Mouse (Mus musculus): ENCODE measurements around the gene Sulf2. TPM values are rescaled to one million over a fixed set of nuclear protein-coding genes. Genes with fewer than 3 reads are reported as not detected.

The Sulf2 gene
- polyA plus RNA-seq, 1 experiment from 2014 or later = 88.6 TPM

- 53% methylated on average over 6 of the region's 6 CpGs for WGBS
- H3K4me3 ChIP-seq = no peak overlapping the region
- peak overlapping the region; percentile 26; the same call in 1 of the 2 replicates for H3K27ac ChIP-seq
- no peaks in the 10 kb centered on the region for H3K27me3 ChIP-seq
- ATAC-seq (ENCODE audit: low FRiP score) = no peak
- no peak overlapping the region for H3K4me2 ChIP-seq
- peaks cover 63% of the 10 kb centered on the region for H3K36me3 ChIP-seq
- H3K9ac ChIP-seq = no peak overlapping the region
- H3K4me1 ChIP-seq (replicated peaks) = peaks cover 14% of the 10 kb centered on the region
- H3K9me3 ChIP-seq = no peaks in the 10 kb centered on the region
Measured at GRCm38 (mm10) chr2:166074322-166074721, 81.1 kb downstream of the Sulf2 start.

- no peak for ATAC-seq (ENCODE audit: low FRiP score)
- no peak overlapping the region for H3K9ac ChIP-seq
- H3K4me2 ChIP-seq = no peak overlapping the region
- peaks cover 62% of the 10 kb centered on the region for H3K36me3 ChIP-seq
- H3K27me3 ChIP-seq = no peaks in the 10 kb centered on the region
- H3K4me1 ChIP-seq (replicated peaks) = peaks cover 14% of the 10 kb centered on the region
- no peaks in the 10 kb centered on the region for H3K9me3 ChIP-seq
- 80% methylated on average over 10 of the region's 10 CpGs for WGBS
- no peak overlapping the region for H3K27ac ChIP-seq
- H3K4me3 ChIP-seq = no peak overlapping the region
Measured at GRCm38 (mm10) chr2:166073082-166073481, 82.4 kb downstream of the Sulf2 start.

DNA sequence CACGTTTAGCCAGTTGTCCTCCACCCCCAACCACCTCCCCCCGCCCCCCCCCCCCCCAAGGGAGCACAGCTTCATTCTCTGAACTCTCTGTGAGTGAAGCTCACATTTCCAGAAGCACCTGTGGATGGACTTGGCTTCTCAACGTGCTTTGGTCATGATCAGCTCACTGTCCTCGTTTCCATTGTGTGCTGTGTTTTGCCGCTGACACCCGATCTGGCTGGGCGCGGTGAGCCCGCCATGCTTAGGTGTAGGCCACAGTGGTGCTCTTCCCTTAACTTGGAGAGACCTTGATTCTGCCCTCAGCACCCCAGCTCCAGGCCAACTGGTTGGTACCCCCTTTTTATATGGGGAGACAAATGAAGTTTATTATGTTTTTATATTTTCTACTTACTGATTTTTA lies 83.6 kb downstream of the Sulf2 start:
- H3K9me3 ChIP-seq = no peaks in the 10 kb centered on the region
- no peak overlapping the region for H3K4me2 ChIP-seq
- H3K4me1 ChIP-seq (replicated peaks) = peaks cover 14% of the 10 kb centered on the region
- no peak overlapping the region for H3K4me3 ChIP-seq
- peaks cover 63% of the 10 kb centered on the region for H3K36me3 ChIP-seq
- H3K27ac ChIP-seq = no peak overlapping the region
- no peak for ATAC-seq (ENCODE audit: low FRiP score)
- WGBS = 84% methylated on average over 9 of the region's 9 CpGs
- H3K27me3 ChIP-seq = no peaks in the 10 kb centered on the region
- no peak overlapping the region for H3K9ac ChIP-seq

- Histone ChIP-seq H3K4me3 (no peak overlapping the region), H3K27ac (no peak overlapping the region), H3K36me3 (peaks cover 67% of the 10 kb centered on the region), H3K27me3 (no peaks in the 10 kb centered on the region), H3K4me1 (replicated peaks) (peaks cover 14% of the 10 kb centered on the region), H3K4me2 (no peak overlapping the region), H3K9ac (no peak overlapping the region), H3K9me3 (no peaks in the 10 kb centered on the region)
- WGBS = 92% methylated on average over 5 of the region's 5 CpGs
- ATAC-seq (ENCODE audit: low FRiP score) = no peak
Measured at GRCm38 (mm10) chr2:166071481-166071880, 84.0 kb downstream of the Sulf2 start.

GRCm38 (mm10) chr2:166069738-166070137 lies 85.7 kb downstream of the Sulf2 start:
- Histone ChIP-seq H3K9ac (no peak overlapping the region), H3K27ac (no peak overlapping the region), H3K4me1 (replicated peaks) (peaks cover 8% of the 10 kb centered on the region; the same call in 1 of the 2 replicates), H3K4me3 (no peak overlapping the region), H3K9me3 (no peaks in the 10 kb centered on the region), H3K36me3 (peaks cover 81% of the 10 kb centered on the region), H3K4me2 (no peak overlapping the region), H3K27me3 (no peaks in the 10 kb centered on the region)
- WGBS = 96% methylated on average over 7 of the region's 7 CpGs
- no peak for ATAC-seq (ENCODE audit: low FRiP score)

GRCm38 (mm10) chr2:166069164-166069563 lies 86.3 kb downstream of the Sulf2 start:
- no peak overlapping the region for H3K9ac ChIP-seq
- no peak overlapping the region for H3K4me3 ChIP-seq
- ATAC-seq (ENCODE audit: low FRiP score) = no peak
- no peaks in the 10 kb centered on the region for H3K27me3 ChIP-seq
- peaks cover 83% of the 10 kb centered on the region for H3K36me3 ChIP-seq
- H3K4me2 ChIP-seq = no peak overlapping the region
- no peak overlapping the region for H3K27ac ChIP-seq
- no peaks in the 10 kb centered on the region for H3K9me3 ChIP-seq
- WGBS = 89% methylated on average over 5 of the region's 5 CpGs
- peaks cover 2% of the 10 kb centered on the region; the same call in 1 of the 2 replicates for H3K4me1 ChIP-seq (replicated peaks)

DNA sequence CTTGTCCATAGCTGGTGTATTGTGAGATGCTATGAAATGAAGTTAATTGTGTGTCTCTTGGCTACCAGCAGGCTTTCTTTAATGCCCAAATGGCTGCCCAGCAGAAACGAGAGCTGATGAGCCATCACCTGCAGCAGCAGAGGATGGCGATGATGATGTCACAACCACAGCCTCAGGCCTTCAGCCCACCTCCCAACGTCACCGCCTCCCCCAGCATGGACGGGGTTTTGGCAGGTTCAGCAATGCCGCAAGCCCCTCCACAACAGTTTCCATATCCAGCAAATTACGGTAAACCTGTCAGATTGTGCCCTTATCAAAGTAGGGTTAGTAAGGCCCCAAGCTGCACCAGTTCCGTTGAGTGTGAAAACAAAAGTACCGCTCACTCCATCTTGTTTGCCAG lies 87.2 kb downstream of the Sulf2 start:
- H3K27ac ChIP-seq = peak overlapping the region; percentile 40; the same call in 1 of the 2 replicates
- H3K36me3 ChIP-seq = peaks cover 86% of the 10 kb centered on the region

DNA sequence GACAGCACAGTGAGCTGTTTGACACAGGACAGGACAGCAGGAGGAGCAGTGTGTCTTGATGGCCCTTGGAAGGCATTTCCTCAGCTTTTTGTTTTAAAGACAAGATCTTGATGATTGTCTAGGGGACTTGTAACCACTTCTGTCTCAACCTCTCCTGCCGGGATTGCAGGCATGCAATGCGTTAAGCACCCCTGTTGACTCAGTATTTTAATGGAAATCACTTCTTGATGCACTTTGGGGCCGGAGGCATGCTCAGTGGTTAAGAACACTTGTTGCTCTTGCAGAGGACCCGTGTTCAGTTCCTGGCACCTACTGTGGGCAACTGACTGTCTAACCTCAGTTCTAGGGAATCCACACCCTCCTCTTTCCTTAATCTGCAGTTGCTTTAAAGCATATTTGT lies 89.0 kb downstream of the Sulf2 start:
- H3K36me3 ChIP-seq = peaks cover 85% of the 10 kb centered on the region
- WGBS = 63% methylated on average over 4 of the region's 4 CpGs

More for the DNA sequence above, 87.2 kb downstream of the Sulf2 start:
- ATAC-seq (ENCODE audit: low FRiP score) = no peak
- Histone ChIP-seq H3K4me1 (replicated peaks) (no peaks in the 10 kb centered on the region), H3K9ac (no peak overlapping the region), H3K4me2 (no peak overlapping the region), H3K9me3 (no peaks in the 10 kb centered on the region), H3K27me3 (no peaks in the 10 kb centered on the region), H3K4me3 (no peak overlapping the region)
- 86% methylated on average over 9 of the region's 9 CpGs for WGBS

GRCm38 (mm10) chr2:166062431-166062830 lies 93.0 kb downstream of the Sulf2 start:
- no peak overlapping the region for H3K4me2 ChIP-seq
- WGBS = 90% methylated on average over 8 of the region's 8 CpGs
- H3K27ac ChIP-seq = no peak overlapping the region
- no peak for ATAC-seq (ENCODE audit: low FRiP score)
- peaks cover 81% of the 10 kb centered on the region for H3K36me3 ChIP-seq
- H3K9ac ChIP-seq = no peak overlapping the region
- H3K4me1 ChIP-seq (replicated peaks) = no peaks in the 10 kb centered on the region
- H3K9me3 ChIP-seq = no peaks in the 10 kb centered on the region
- H3K4me3 ChIP-seq = no peak overlapping the region
- no peaks in the 10 kb centered on the region for H3K27me3 ChIP-seq

More for the DNA sequence above, 89.0 kb downstream of the Sulf2 start:
- H3K27me3 ChIP-seq = no peaks in the 10 kb centered on the region
- no peak overlapping the region for H3K4me2 ChIP-seq
- H3K9ac ChIP-seq = no peak overlapping the region
- H3K27ac ChIP-seq = no peak overlapping the region
- no peak overlapping the region for H3K4me3 ChIP-seq
- no peak for ATAC-seq (ENCODE audit: low FRiP score)
- H3K4me1 ChIP-seq (replicated peaks) = no peaks in the 10 kb centered on the region
- H3K9me3 ChIP-seq = no peaks in the 10 kb centered on the region

GRCm38 (mm10) chr2:166062008-166062407 lies 93.5 kb downstream of the Sulf2 start:
- no peak for ATAC-seq (ENCODE audit: low FRiP score)
- Histone ChIP-seq H3K27ac (no peak overlapping the region), H3K9me3 (no peaks in the 10 kb centered on the region), H3K9ac (no peak overlapping the region), H3K4me3 (no peak overlapping the region), H3K27me3 (no peaks in the 10 kb centered on the region), H3K4me1 (replicated peaks) (no peaks in the 10 kb centered on the region), H3K4me2 (no peak overlapping the region), H3K36me3 (peaks cover 79% of the 10 kb centered on the region)
- 87% methylated on average over 1 of the region's 1 CpGs for WGBS

DNA sequence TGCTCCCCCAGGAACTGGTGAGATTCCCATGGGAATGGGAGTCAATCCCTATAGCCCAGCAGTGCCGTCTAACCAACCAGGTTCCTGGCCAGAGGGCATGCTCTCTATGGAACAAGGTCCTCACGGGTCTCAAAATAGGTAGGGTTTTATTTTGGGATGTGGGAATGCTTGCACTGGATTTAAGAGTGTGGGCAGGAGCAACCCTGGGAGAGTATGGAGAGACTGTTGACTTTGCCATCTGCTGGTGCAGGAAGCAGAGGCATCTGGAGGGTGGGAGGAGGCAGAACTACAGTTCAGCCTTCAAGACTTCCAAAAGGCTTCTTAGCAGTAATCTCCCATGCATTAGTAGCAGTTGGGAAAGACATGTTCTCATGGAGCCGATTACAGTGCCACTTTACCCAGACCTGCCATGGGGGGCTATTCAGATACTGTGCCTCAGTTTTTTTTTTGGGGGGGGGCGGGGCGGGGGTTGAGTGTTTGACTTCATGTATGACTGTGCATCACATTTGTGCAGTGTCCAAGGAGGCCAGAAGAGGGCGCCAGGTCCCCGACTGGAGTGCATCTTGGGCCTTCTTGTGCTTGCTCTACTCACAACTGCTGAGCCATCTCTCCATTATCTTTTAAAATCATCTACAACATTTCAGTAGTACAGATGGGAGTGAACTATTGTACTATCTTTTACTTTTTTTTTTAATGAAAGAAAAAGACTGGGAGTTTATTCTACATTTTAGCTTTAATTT lies 95.6 kb downstream of the Sulf2 start:
- no peak for ATAC-seq (ENCODE audit: low FRiP score)
- peaks cover 80% of the 10 kb centered on the region for H3K36me3 ChIP-seq

DNA sequence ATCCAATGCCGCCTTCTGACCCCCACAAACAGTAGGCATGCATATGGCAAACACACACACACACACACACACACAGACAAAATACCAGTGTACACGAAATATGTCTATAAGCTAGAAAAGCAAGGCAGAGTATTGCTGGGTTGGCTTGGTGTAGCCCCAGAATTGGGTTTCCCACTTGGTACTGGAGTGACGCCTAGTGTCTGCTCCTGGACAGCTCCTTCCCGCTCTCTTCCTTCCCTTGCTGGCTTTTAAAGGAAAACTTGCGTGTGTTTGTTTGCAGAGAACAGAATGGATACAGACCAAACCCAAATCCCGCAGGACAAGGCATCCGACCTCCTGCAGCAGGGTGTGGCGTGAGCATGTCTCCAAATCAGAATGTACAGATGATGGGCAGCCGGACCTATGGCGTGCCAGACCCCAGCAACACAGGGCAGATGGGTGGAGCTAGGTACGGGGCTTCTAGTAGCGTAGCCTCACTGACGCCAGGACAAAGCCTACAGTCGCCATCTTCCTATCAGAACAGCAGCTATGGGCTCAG lies 101.4 kb downstream of the Sulf2 start:
- WGBS = 94% methylated on average over 14 of the region's 14 CpGs
- ATAC-seq (ENCODE audit: low FRiP score) = no peak

More for the DNA sequence above, 95.6 kb downstream of the Sulf2 start:
- Histone ChIP-seq H3K4me1 (replicated peaks) (no peaks in the 10 kb centered on the region), H3K4me3 (no peak overlapping the region), H3K9me3 (no peaks in the 10 kb centered on the region), H3K27me3 (no peaks in the 10 kb centered on the region), H3K27ac (no peak overlapping the region), H3K9ac (no peak overlapping the region), H3K4me2 (no peak overlapping the region)
- WGBS = 70% methylated on average over 7 of the region's 7 CpGs

DNA sequence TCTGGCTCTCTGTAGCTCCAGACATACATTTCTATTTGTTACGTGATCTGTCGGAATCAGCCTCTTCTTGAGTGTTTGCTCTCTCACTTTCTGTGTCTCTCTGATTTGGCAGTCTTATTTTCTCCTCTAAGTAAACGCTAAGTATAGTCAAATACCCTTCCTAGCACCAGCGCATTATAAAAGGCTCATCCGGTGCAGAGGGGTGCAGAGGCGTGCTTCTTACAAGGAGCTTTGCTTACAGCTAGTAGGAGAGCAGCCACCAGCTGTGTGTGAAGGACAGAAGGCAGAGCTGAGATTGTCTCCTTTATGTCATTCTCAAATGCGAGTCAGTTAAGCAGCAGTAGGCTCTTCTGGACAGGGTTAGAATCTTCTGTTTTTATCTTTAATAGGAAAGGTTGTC lies 103.5 kb downstream of the Sulf2 start:
- Histone ChIP-seq H3K9ac (no peak overlapping the region), H3K4me2 (no peak overlapping the region), H3K27ac (no peak overlapping the region), H3K9me3 (no peaks in the 10 kb centered on the region), H3K36me3 (peaks cover 84% of the 10 kb centered on the region), H3K4me3 (no peak overlapping the region), H3K27me3 (no peaks in the 10 kb centered on the region), H3K4me1 (replicated peaks) (no peaks in the 10 kb centered on the region)
- ATAC-seq (ENCODE audit: low FRiP score) = no peak
- 91% methylated on average over 7 of the region's 7 CpGs for WGBS

More for the DNA sequence above, 101.4 kb downstream of the Sulf2 start:
- no peak overlapping the region for H3K27ac ChIP-seq
- no peak overlapping the region for H3K4me3 ChIP-seq
- peaks cover 76% of the 10 kb centered on the region for H3K36me3 ChIP-seq
- H3K9ac ChIP-seq = no peak overlapping the region
- no peaks in the 10 kb centered on the region for H3K4me1 ChIP-seq (replicated peaks)
- no peaks in the 10 kb centered on the region for H3K9me3 ChIP-seq
- H3K4me2 ChIP-seq = no peak overlapping the region
- no peaks in the 10 kb centered on the region for H3K27me3 ChIP-seq
